Mouse (Mus musculus): ENCODE data around the gene Muc4.

GRCm38 (mm10) chr16:32687221-32687620 is 48.5 kb upstream of the Muc4 start:
- TF ChIP-seq CTCF (IDR thresholded peaks at IDR 0.05; ENCODE audit: low read depth, low read length) (no peak), POLR2A (IDR thresholded peaks at IDR 0.05; ENCODE audit: extremely low read depth, insufficient read depth, low read length) (no peak)
